In genomic region chr15:79723439-79723838, GRCm38 (mm10) we compare ENCODE assay signal across 8 mouse cellular contexts. TPM values are rescaled to one million over a fixed set of nuclear protein-coding genes. Genes with fewer than 3 reads are reported as not detected.
DNase-seq lines count a peak whose midpoint lies in the region; ATAC-seq and TF ChIP-seq lines count a peak whose summit lies in the region.

No protein-coding gene starts in this region.

- H3K4me2 ChIP-seq in heart, embryonic 12.5 days, result no peak overlapping the region
- no peak overlapping the region for H3K4me2 ChIP-seq in embryonic facial prominence, embryonic 14.5 days (ENCODE audit: low read depth, low read length)

- H3K9me3 ChIP-seq in heart, embryonic 12.5 days (replicated peaks), result no peaks in the 10 kb centered on the region
- no peaks in the 10 kb centered on the region for H3K9me3 ChIP-seq in embryonic facial prominence, embryonic 14.5 days (ENCODE audit: control insufficient read depth, low read length)

- DNase-seq in heart, adult 2 months, result peak; percentile 52
- peak; percentile 65 for DNase-seq in urinary bladder, postnatal 14 days (ENCODE audit: low spot score)
- no peak for DNase-seq in urinary bladder, adult 2 months (ENCODE audit: low spot score)
- peak; percentile 32 for DNase-seq in embryonic facial prominence, embryonic 14.5 days (ENCODE audit: low spot score)
- peak; percentile 66 for DNase-seq in kidney, postnatal 10 days
- DNase-seq in natural killer cell, adult 2 months (ENCODE audit: low spot score in 2 of 2), result peak; percentile 64 to 70
- no peak for DNase-seq in frontal cortex, postnatal 10 days (ENCODE audit: low spot score in 2 of 2)

- H3K36me3 ChIP-seq in heart, adult 2 months (ENCODE audit: control insufficient read depth, insufficient read depth, low read length), result no peaks in the 10 kb centered on the region
- H3K36me3 ChIP-seq in heart, embryonic 12.5 days, result peaks cover 74% of the 10 kb centered on the region
- peaks cover 71% of the 10 kb centered on the region for H3K36me3 ChIP-seq in embryonic facial prominence, embryonic 14.5 days (ENCODE audit: control insufficient read depth, insufficient read depth, low read length)

- H3K27me3 ChIP-seq in heart, adult 2 months (ENCODE audit: control insufficient read depth, insufficient read depth, low read length), result no peaks in the 10 kb centered on the region
- H3K27me3 ChIP-seq in heart, embryonic 12.5 days (replicated peaks), result no peaks in the 10 kb centered on the region
- H3K27me3 ChIP-seq in embryonic facial prominence, embryonic 14.5 days (replicated peaks; ENCODE audit: control insufficient read depth, insufficient read depth, low read length), result no peaks in the 10 kb centered on the region

- no peak overlapping the region for H3K27ac ChIP-seq in heart, adult 2 months
- no peak overlapping the region for H3K27ac ChIP-seq in heart, embryonic 12.5 days (ENCODE audit: poor library complexity, severe bottlenecking)
- H3K27ac ChIP-seq in embryonic facial prominence, embryonic 14.5 days (replicated peaks; ENCODE audit: low read depth, low read length), result no peak overlapping the region

- TF ChIP-seq EP300 in heart, adult 2 months (IDR thresholded peaks at IDR 0.05; ENCODE audit: insufficient read depth, low read depth, low read length), result peak; percentile 52; the same call in 1 of the 2 replicates

- H3K4me3 ChIP-seq in heart, adult 2 months, result no peak overlapping the region
- H3K4me3 ChIP-seq in heart, embryonic 12.5 days, result no peak overlapping the region
- H3K4me3 ChIP-seq in embryonic facial prominence, embryonic 14.5 days (ENCODE audit: low read depth, low read length), result no peak overlapping the region

- TF ChIP-seq POLR2A in heart, adult 2 months (IDR thresholded peaks at IDR 0.05; ENCODE audit: insufficient read depth, low read depth, low read length), result 0 out of 2 replicates have a peak, but pooled peaks have one; percentile 20

- H3K4me1 ChIP-seq in heart, adult 2 months (ENCODE audit: control insufficient read depth, insufficient read depth, low read length), result peaks cover 2% of the 10 kb centered on the region
- H3K4me1 ChIP-seq in heart, embryonic 12.5 days (replicated peaks), result no peaks in the 10 kb centered on the region
- H3K4me1 ChIP-seq in embryonic facial prominence, embryonic 14.5 days (ENCODE audit: control insufficient read depth, insufficient read depth, low read length), result no peaks in the 10 kb centered on the region

- ATAC-seq in heart, embryonic 12.5 days (ENCODE audit: insufficient number of reproducible peaks, low FRiP score), result no peak
- no peak for ATAC-seq in embryonic facial prominence, embryonic 14.5 days (ENCODE audit: low read depth)

- WGBS in heart, adult 2 months, result 20% methylated on average over 1 of the region's 1 CpGs
- 33% methylated on average over 1 of the region's 1 CpGs for WGBS in heart, embryonic 12.5 days
- WGBS in embryonic facial prominence, embryonic 14.5 days, result 27% methylated on average over 1 of the region's 1 CpGs

- peak; percentile 79 for TF ChIP-seq CTCF in heart, adult 2 months (IDR thresholded peaks at IDR 0.05)

- no peak overlapping the region for H3K9ac ChIP-seq in heart, adult 2 months (ENCODE audit: low read depth, low read length)
- no peak overlapping the region for H3K9ac ChIP-seq in heart, embryonic 12.5 days
- H3K9ac ChIP-seq in embryonic facial prominence, embryonic 14.5 days (ENCODE audit: low read depth, low read length), result no peak overlapping the region

- H3K79me2 ChIP-seq in heart, adult 2 months (replicated peaks; ENCODE audit: control insufficient read depth, insufficient read depth, low read length), result no peaks in the 10 kb centered on the region

- intact Hi-C loops in heart, adult 2 months (cut with DNase I), result no loop called here

RNA-seq across cellular contexts. Expression of gene Sun2, which starts 18.9 kb away (rescaled TPM):
- 10 to 100 TPM; 83.3 to 96.7 TPM for total RNA-seq in heart, adult 2 months (2021)
- 57.9 and 69.2 TPM in 2 replicates for polyA plus RNA-seq in heart, adult 2 months (2012; rRNA removed)
- 4.5 and 4.9 TPM in 2 replicates for polyA plus RNA-seq in heart, embryonic 12.5 days (2016; fragmentation: Nextera tagmentation; extraction: Ambion mirVana)
- 57.9 and 83.3 TPM in 2 replicates for polyA plus RNA-seq in urinary bladder, adult 2 months (2012; rRNA removed)
- 5.9 and 6.4 TPM in 2 replicates for polyA plus RNA-seq in embryonic facial prominence, embryonic 14.5 days (2014; fragmentation: Nextera tagmentation; extraction: Ambion mirVana)

RNA-seq across cellular contexts. Expression of gene Gtpbp1, which starts 32.8 kb away (rescaled TPM):
- 10 to 100 TPM; 26.9 to 30.1 TPM for total RNA-seq in heart, adult 2 months (2021)
- 27.0 and 30.5 TPM in 2 replicates for polyA plus RNA-seq in heart, adult 2 months (2012; rRNA removed)
- polyA plus RNA-seq in heart, embryonic 12.5 days (2016; fragmentation: Nextera tagmentation; extraction: Ambion mirVana), result 32.8 and 33.6 TPM in 2 replicates
- polyA plus RNA-seq in urinary bladder, adult 2 months (2012; rRNA removed), result 20.0 and 32.1 TPM in 2 replicates
- polyA plus RNA-seq in embryonic facial prominence, embryonic 14.5 days (2014; fragmentation: Nextera tagmentation; extraction: Ambion mirVana), result 27.2 and 28.4 TPM in 2 replicates

RNA-seq across cellular contexts. Expression of gene Josd1, which starts 35.7 kb away (rescaled TPM):
- total RNA-seq in heart, adult 2 months (2021), result 10 to 100 TPM; 22.1 to 24.9 TPM
- 16.1 and 25.6 TPM in 2 replicates for polyA plus RNA-seq in heart, adult 2 months (2012; rRNA removed)
- 29.0 and 29.1 TPM in 2 replicates for polyA plus RNA-seq in heart, embryonic 12.5 days (2016; fragmentation: Nextera tagmentation; extraction: Ambion mirVana)
- 30.1 and 34.1 TPM in 2 replicates for polyA plus RNA-seq in urinary bladder, adult 2 months (2012; rRNA removed)
- 19.0 and 19.9 TPM in 2 replicates for polyA plus RNA-seq in embryonic facial prominence, embryonic 14.5 days (2014; fragmentation: Nextera tagmentation; extraction: Ambion mirVana)

RNA-seq across cellular contexts. Expression of gene Tomm22, which starts 52.8 kb away (rescaled TPM):
- 100 to 1,000 TPM in 1 of 2 experiments, 10 to 100 TPM in 1; 99.8 to 109 TPM for total RNA-seq in heart, adult 2 months (2021)
- polyA plus RNA-seq in heart, adult 2 months (2012; rRNA removed), result 57.8 and 112 TPM in 2 replicates
- 234 and 237 TPM in 2 replicates for polyA plus RNA-seq in heart, embryonic 12.5 days (2016; fragmentation: Nextera tagmentation; extraction: Ambion mirVana)
- 93.0 and 110 TPM in 2 replicates for polyA plus RNA-seq in urinary bladder, adult 2 months (2012; rRNA removed)
- polyA plus RNA-seq in embryonic facial prominence, embryonic 14.5 days (2014; fragmentation: Nextera tagmentation; extraction: Ambion mirVana), result 208 and 234 TPM in 2 replicates

RNA-seq across cellular contexts. Expression of gene Dnal4, which starts 54.2 kb away (rescaled TPM):
- total RNA-seq in heart, adult 2 months (2021), result 10 to 100 TPM; 19.3 to 21.7 TPM
- polyA plus RNA-seq in heart, adult 2 months (2012; rRNA removed), result 43.0 and 46.8 TPM in 2 replicates
- 37.1 TPM in 2 replicates for polyA plus RNA-seq in heart, embryonic 12.5 days (2016; fragmentation: Nextera tagmentation; extraction: Ambion mirVana)
- 40.5 and 45.8 TPM in 2 replicates for polyA plus RNA-seq in urinary bladder, adult 2 months (2012; rRNA removed)
- polyA plus RNA-seq in embryonic facial prominence, embryonic 14.5 days (2014; fragmentation: Nextera tagmentation; extraction: Ambion mirVana), result 50.0 and 59.5 TPM in 2 replicates

Comparison
In these comparisons a context has a peak if more than half of its experiments do, and no peak if none do; other contexts are left out.
1. DNase-seq: peak in heart, adult 2 months (2 of 2), urinary bladder, postnatal 14 days (single experiment), embryonic facial prominence, embryonic 14.5 days (single experiment), kidney, postnatal 10 days (single experiment) and natural killer cell, adult 2 months (2 of 2); none in urinary bladder, adult 2 months (single experiment) and frontal cortex, postnatal 10 days (0 of 2).